Mouse (Mus musculus): ENCODE results near the gene Prpf6. TPM values are rescaled to one million over a fixed set of nuclear protein-coding genes. Genes with fewer than 3 reads are reported as not detected.

The Prpf6 gene
- polyA plus RNA-seq, 1 experiment from 2014 or later, result 38.9 TPM

DNA sequence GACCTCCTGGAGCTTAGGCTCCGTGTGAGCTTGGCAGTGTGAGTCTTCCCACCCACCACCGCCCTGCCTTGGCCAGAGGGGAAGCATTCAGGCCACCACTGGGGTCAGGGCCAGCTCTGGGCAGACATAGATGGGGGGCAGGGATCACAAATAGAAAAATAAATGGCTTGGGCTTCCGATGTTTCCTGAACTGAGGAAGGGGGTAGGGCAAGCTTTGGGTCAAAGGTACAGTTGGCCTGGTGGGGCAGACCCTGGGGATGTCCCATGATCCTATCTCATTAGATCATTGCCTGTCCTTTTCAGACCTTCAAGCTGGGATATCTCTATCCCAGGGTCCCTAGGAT lies 86.1 kb downstream of the Prpf6 start:
- Histone ChIP-seq H3K4me3 (no peak overlapping the region), H3K27me3 (peaks cover 16% of the 10 kb centered on the region), H3K4me1 (replicated peaks) (peaks cover 24% of the 10 kb centered on the region), H3K36me3 (no peaks in the 10 kb centered on the region), H3K9me3 (replicated peaks) (no peaks in the 10 kb centered on the region), H3K9ac (no peak overlapping the region), H3K4me2 (no peak overlapping the region), H3K27ac (peak overlapping the region; percentile 76)
- WGBS, result 35% methylated on average over 3 of the region's 3 CpGs
- no peak for ATAC-seq (replicated peaks; ENCODE audit: insufficient number of reproducible peaks, insufficient read depth, low FRiP score, low read depth)

DNA sequence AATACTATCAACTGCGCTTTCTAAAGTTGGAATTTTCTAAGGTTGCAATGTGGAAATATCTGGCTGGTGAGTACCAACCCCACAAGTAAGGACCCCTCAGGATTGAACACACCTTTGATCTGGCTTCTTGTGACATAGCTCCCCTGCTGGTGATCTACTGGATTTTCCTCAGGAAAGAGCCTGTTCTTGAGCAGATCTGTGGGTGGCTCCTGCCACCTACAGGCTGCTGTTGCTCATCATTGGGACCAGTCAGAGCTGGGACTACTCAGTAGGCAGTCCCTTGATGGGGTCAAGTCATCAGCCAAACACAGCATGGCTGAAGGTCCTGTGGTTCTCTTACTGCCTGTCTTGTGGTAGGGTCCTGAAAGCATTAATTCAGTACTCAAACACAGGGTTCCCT lies 87.1 kb downstream of the Prpf6 start:
- Histone ChIP-seq H3K4me3 (no peak overlapping the region), H3K9me3 (replicated peaks) (no peaks in the 10 kb centered on the region), H3K4me2 (no peak overlapping the region), H3K27me3 (peaks cover 5% of the 10 kb centered on the region; the same call in 1 of the 2 replicates), H3K36me3 (no peaks in the 10 kb centered on the region), H3K9ac (no peak overlapping the region), H3K4me1 (replicated peaks) (peaks cover 24% of the 10 kb centered on the region), H3K27ac (no peak overlapping the region)
- 50% methylated on average over 1 of the region's 1 CpGs for WGBS
- peak; percentile 33 for ATAC-seq (replicated peaks; ENCODE audit: insufficient number of reproducible peaks, insufficient read depth, low FRiP score, low read depth)

DNA sequence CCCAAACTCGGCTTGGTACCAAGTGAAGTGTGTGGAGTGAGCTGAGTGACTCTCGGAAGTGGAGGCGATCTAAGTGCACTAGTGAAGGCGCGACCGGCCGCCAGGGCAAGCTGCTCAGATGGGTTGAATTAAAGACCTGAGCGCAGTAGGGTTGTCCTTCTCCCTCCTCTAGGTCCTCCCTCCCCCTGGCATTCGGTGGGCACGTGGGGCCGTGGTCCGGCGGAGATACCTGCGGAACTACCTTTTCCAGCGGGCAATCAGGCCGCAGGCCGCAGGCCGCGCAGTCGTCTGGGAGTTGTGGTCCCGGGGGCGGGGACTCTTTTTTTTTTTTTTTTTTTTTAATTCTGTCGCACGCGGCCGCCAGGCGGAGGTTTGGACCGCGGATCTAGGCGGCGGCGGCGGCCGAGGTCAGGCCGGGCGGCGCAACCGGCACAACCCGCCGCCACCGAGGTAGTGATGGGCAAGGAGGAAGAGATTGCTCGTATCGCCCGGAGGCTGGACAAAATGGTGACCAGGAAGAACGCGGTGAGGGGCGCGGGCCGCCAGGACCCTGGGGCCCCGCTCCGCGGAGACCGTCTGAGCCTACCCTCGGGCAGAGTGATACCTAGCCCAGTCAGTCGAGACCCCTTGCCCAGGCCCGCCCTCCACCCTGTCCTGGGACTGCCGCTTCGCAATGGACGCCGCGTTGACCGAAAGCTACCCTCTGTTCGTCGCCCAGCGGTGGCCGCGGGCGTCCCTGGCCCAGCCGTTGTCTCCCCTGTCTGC lies 88.5 kb downstream of the Prpf6 start, which contains the start of gene Tcea2:
Gene Tcea2, plus strand, starts transcription at position 360 of the 765 bp plus-strand sequence.
- Histone ChIP-seq H3K4me1 (replicated peaks) (peaks cover 23% of the 10 kb centered on the region), H3K27ac (peak within 1 kb of the TSS; percentile 59), H3K4me3 (peak within 1 kb of the TSS; percentile 81), H3K36me3 (no peaks in the 10 kb centered on the region), H3K9me3 (replicated peaks) (no peaks in the 10 kb centered on the region), H3K9ac (peak within 1 kb of the TSS; percentile 87), H3K4me2 (peak within 1 kb of the TSS; percentile 95), H3K27me3 (no peaks in the 10 kb centered on the region)
- peak; percentile 19 for ATAC-seq (replicated peaks; ENCODE audit: insufficient number of reproducible peaks, insufficient read depth, low FRiP score, low read depth)
- WGBS, result under 1% methylated on average over 61 of the region's 69 CpGs

DNA sequence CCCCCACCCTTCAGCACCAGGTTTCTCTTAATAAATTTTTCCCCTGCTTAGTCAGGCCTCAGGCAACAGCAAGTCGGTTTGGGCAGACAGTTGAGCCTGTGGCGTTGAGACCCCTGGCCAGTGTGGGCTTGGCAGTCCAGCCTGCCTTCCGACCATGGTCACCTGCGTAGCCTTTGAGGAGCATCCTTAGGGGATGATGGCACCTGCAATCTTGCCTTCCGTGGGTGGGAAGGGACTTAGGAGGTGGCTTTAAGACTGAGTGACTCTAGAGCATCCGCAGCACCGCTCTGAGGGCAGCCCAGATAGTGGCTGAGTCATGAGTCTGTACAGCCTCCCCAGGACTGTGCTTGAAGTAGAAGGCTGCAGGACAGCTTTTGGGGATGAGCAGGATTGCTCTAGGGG lies 89.0 kb downstream of the Prpf6 start:
- Histone ChIP-seq H3K27ac (peak overlapping the region; percentile 59; the same call in 1 of the 2 replicates), H3K27me3 (no peaks in the 10 kb centered on the region), H3K9ac (peak overlapping the region; percentile 87), H3K4me3 (peak overlapping the region; percentile 81), H3K4me2 (peak overlapping the region; percentile 95), H3K4me1 (replicated peaks) (peaks cover 17% of the 10 kb centered on the region), H3K36me3 (no peaks in the 10 kb centered on the region), H3K9me3 (replicated peaks) (no peaks in the 10 kb centered on the region)
- WGBS, result 13% methylated on average over 7 of the region's 7 CpGs
- peak; percentile 6; the same call in 1 of the 2 replicates for ATAC-seq (replicated peaks; ENCODE audit: insufficient number of reproducible peaks, insufficient read depth, low FRiP score, low read depth)

DNA sequence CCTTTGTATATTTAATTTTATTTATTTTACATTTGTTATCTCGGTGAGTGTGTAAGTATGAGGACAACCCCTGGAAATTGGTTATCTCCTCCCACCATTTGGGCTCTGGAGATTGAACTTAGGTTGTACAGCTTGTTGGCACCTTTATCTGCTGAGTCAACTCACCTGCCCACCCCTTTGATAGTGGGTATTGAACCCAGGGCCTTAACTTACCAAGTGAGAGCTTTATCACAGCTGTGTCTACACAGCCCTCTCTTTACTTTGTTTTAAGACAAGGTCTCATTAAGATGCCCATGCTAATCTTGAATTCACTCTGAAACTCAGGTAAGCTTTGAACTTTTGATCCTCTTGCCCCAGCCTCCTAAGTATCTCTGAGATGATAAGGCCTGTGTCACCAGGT lies 90.3 kb downstream of the Prpf6 start:
- Histone ChIP-seq H3K4me3 (no peak overlapping the region), H3K4me2 (no peak overlapping the region), H3K27ac (no peak overlapping the region), H3K4me1 (replicated peaks) (peaks cover 16% of the 10 kb centered on the region), H3K27me3 (no peaks in the 10 kb centered on the region), H3K36me3 (no peaks in the 10 kb centered on the region), H3K9me3 (replicated peaks) (no peaks in the 10 kb centered on the region), H3K9ac (no peak overlapping the region)
- no peak for ATAC-seq (replicated peaks; ENCODE audit: insufficient number of reproducible peaks, insufficient read depth, low FRiP score, low read depth)
- WGBS, result 91% methylated on average over 1 of the region's 1 CpGs

DNA sequence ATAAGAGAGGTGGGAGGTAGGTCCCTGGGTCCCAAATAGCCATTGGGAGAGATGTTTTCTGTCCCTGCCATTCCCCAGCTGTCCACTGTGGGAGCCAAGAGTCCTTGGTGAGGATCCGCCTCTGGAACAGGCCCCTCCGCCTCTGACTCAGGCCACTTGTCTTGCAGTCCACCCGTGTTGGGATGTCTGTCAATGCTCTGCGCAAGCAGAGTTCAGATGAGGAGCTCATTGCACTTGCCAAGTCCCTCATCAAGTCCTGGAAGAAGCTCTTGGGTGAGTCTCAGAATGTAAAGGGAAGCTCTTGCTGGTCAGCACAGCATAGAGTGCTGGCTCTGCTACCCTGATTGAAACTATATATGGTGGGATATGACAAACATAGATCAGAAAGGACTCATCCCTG lies 91.7 kb downstream of the Prpf6 start:
- Histone ChIP-seq H3K27ac (no peak overlapping the region), H3K9me3 (replicated peaks) (no peaks in the 10 kb centered on the region), H3K4me2 (no peak overlapping the region), H3K27me3 (no peaks in the 10 kb centered on the region), H3K36me3 (peaks cover 6% of the 10 kb centered on the region; the same call in 1 of the 2 replicates), H3K4me1 (replicated peaks) (peaks cover 16% of the 10 kb centered on the region), H3K4me3 (no peak overlapping the region), H3K9ac (no peak overlapping the region)
- ATAC-seq (replicated peaks; ENCODE audit: insufficient number of reproducible peaks, insufficient read depth, low FRiP score, low read depth), result no peak
- 62% methylated on average over 4 of the region's 4 CpGs for WGBS

DNA sequence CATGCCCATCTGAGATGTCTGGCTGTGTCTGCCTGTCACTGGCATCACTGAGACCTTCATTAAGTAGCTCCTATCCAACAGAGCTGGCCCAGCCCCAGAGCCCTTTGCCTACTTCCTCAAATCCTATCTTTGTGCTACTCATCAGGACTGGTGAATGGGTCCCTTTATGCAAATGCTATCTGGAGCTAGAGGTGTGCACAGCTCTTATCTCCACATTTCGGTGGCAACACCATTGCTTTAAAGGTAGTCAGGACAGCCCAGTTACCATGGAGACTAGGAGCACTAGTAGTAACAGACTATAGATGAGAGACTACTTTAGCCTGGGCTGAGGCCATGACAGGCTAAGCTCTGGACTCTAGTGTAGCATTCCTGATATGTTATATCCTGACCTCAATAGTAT lies 93.0 kb downstream of the Prpf6 start:
- Histone ChIP-seq H3K27ac (no peak overlapping the region), H3K4me3 (no peak overlapping the region), H3K9ac (no peak overlapping the region), H3K9me3 (replicated peaks) (no peaks in the 10 kb centered on the region), H3K36me3 (peaks cover 18% of the 10 kb centered on the region), H3K27me3 (no peaks in the 10 kb centered on the region), H3K4me1 (replicated peaks) (peaks cover 11% of the 10 kb centered on the region), H3K4me2 (no peak overlapping the region)
- WGBS, result 57% methylated on average over 1 of the region's 1 CpGs
- no peak for ATAC-seq (replicated peaks; ENCODE audit: insufficient number of reproducible peaks, insufficient read depth, low FRiP score, low read depth)

DNA sequence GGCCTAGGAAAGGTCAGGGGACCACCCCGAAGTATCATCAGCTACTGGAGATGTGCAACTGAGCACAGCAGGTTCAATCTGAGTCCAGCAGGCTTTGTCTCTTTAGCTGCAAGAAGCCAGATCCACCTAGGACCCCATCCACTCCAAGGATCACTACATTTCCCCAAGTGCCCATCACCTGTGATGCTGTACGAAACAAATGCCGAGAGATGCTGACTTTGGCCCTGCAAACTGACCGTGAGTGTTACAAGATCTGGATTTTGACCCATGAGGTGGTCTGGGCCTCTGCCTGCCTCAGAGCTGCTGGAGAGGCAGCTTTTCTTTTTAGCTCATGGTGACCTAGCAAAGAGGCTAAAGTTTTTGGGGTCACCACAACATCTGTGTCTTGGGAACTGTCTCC lies 94.0 kb downstream of the Prpf6 start:
- WGBS, result 87% methylated on average over 4 of the region's 4 CpGs
- peaks cover 18% of the 10 kb centered on the region for H3K36me3 ChIP-seq
- H3K27ac ChIP-seq, result no peak overlapping the region
- H3K4me2 ChIP-seq, result no peak overlapping the region
- ATAC-seq (replicated peaks; ENCODE audit: insufficient number of reproducible peaks, insufficient read depth, low FRiP score, low read depth), result no peak
- H3K4me1 ChIP-seq (replicated peaks), result peaks cover 10% of the 10 kb centered on the region
- no peaks in the 10 kb centered on the region for H3K27me3 ChIP-seq
- H3K9me3 ChIP-seq (replicated peaks), result no peaks in the 10 kb centered on the region
- H3K9ac ChIP-seq, result no peak overlapping the region
- H3K4me3 ChIP-seq, result no peak overlapping the region

DNA sequence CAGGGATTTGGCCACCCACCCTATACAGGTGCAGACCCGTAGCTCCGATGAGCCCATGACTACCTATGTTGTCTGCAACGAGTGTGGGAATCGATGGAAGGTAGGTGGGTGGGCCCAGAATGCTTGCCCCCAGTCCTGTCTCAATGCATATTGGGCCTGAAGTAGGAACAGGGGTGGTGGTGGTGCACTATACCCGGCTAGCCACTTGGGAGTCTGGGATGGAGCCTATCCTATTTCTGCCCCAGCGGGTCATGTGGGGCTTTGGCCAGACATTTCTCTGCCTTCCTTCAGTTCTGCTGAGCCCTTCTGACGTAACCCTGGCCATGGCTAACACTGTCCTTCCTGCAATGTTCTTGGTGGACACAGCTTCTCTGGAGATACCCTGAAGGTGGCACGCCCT lies 95.9 kb downstream of the Prpf6 start:
- Histone ChIP-seq H3K27me3 (no peaks in the 10 kb centered on the region), H3K4me2 (no peak overlapping the region), H3K9me3 (replicated peaks) (no peaks in the 10 kb centered on the region), H3K9ac (no peak overlapping the region), H3K4me3 (no peak overlapping the region), H3K36me3 (peaks cover 18% of the 10 kb centered on the region), H3K27ac (no peak overlapping the region), H3K4me1 (replicated peaks) (peaks cover 5% of the 10 kb centered on the region; the same call in 1 of the 2 replicates)
- ATAC-seq (replicated peaks; ENCODE audit: insufficient number of reproducible peaks, insufficient read depth, low FRiP score, low read depth), result no peak
- 87% methylated on average over 8 of the region's 8 CpGs for WGBS

DNA sequence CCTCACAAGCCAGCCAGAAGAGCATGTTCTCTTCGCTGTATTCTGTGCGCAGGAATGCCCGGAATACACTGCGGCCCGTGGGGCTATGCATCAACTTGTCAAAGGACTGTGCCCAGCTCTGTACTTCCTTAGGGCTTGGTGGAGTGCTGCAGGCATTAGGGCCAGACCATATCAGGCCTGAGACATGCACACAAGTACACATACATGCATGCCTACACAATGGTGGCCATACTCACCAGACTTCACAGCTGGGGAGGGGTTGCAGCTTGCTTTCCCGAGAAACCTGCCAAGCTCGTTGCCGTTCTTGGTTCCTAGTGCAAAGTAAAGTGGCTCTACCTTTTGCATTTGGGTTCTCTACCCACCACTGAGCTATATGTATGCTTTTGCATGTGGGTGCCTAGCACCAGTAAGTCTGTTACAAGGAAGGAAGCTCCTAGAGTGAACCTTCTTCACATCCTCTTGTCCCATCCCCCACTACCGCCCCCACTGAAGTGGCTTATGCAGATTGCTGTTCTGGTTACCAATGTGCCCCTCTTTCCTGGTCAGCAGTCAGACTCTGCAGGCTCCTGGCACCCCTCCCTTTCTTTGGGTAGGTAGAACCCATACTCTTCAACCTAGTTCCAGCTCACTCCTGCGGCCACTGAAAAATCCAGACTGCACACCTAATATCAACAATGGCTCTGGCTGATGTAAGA lies 97.9 kb downstream of the Prpf6 start:
- no peaks in the 10 kb centered on the region for H3K27me3 ChIP-seq
- no peak overlapping the region for H3K4me3 ChIP-seq
- ATAC-seq (replicated peaks; ENCODE audit: insufficient number of reproducible peaks, insufficient read depth, low FRiP score, low read depth), result no peak
- H3K4me1 ChIP-seq (replicated peaks), result peaks cover 15% of the 10 kb centered on the region
- H3K9me3 ChIP-seq (replicated peaks), result no peaks in the 10 kb centered on the region
- peaks cover 18% of the 10 kb centered on the region for H3K36me3 ChIP-seq
- WGBS, result 86% methylated on average over 10 of the region's 10 CpGs
- no peak overlapping the region for H3K4me2 ChIP-seq
- no peak overlapping the region for H3K9ac ChIP-seq
- no peak overlapping the region for H3K27ac ChIP-seq

DNA sequence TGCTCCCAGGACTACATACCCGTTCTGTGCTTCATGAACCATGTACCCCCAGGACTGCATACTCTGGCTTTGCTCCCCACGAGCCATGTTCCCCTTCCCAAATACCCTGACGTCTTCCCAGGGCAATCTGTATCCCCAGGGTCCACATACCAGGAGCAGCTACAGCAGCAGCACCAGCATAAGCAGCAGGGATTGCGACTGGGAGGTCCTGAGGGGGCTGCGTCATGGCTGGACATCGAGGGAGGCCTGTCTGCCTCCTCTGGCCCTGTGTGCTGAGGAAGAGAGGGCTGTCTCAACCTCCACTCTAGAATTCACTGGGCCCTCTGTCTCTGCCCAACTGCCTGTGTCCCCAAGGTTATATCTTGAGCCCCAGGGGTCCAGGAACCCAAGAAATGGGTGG lies 99.4 kb downstream of the Prpf6 start:
- H3K27me3 ChIP-seq, result no peaks in the 10 kb centered on the region
- H3K4me3 ChIP-seq, result no peak overlapping the region
- peak overlapping the region; percentile 28; the same call in 1 of the 2 replicates for H3K4me2 ChIP-seq
- peaks cover 15% of the 10 kb centered on the region for H3K4me1 ChIP-seq (replicated peaks)
- H3K9me3 ChIP-seq (replicated peaks), result no peaks in the 10 kb centered on the region
- H3K27ac ChIP-seq, result no peak overlapping the region
- no peak for ATAC-seq (replicated peaks; ENCODE audit: insufficient number of reproducible peaks, insufficient read depth, low FRiP score, low read depth)
- H3K9ac ChIP-seq, result no peak overlapping the region
- 81% methylated on average over 6 of the region's 6 CpGs for WGBS
- H3K36me3 ChIP-seq, result peaks cover 18% of the 10 kb centered on the region
